Mouse (Mus musculus): ENCODE results near the gene Mid2.

DNA sequence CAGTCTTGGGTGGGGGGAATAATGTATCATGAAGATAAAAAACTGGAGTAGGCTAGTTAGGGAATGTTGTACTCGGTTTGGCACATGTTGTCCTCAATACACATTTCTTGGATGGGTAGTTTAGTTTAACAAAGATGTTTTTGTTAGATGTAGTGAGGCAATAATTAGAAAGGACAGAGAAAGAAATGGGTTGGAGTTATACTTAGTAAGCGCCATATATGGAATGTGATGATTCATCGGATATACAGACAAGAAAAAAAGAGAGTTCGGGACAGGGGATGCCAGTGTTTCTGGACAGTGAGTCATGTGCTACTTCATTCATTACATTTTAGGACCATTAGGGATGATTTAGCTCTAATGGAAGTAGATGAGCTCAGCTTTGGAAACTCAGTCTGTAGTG lies 41.7 kb downstream of the Mid2 start:
- TF ChIP-seq CTCF (IDR thresholded peaks at IDR 0.05), result no peak
- TF ChIP-seq EP300 (IDR thresholded peaks at IDR 0.05), result no peak
